Mouse (Mus musculus): ENCODE measurements around the gene Fam193a. TPM values are rescaled to one million over a fixed set of nuclear protein-coding genes. Genes with fewer than 3 reads are reported as not detected.

Gene Fam193a
- total and polyA plus RNA-seq, 2 experiments from 2014 or later: 9.6 to 36.9 TPM

DNA sequence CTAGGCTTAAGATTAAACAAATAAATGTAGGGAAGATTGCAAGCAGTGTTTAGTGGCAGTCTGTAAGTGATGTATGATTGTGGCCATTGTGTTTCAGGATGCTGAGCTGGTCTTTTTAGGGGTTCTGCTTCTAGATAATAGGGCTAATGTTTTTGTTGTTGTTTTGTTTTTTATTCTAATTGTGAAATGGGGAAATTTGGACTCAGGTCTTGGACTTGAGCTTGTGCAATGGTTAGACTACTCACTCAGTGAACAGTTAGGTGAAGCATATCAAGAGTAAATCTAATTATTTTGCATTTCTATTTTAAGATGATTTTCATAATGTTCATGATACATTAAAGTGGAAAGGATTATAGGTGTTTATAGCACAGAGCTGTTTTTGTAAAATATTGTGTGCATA lies 2.8 kb downstream of the Fam193a start:
- Histone ChIP-seq H3K27ac (no peak overlapping the region), H3K9me3 (ENCODE audit: low read length) (no peaks in the 10 kb centered on the region), H3K4me2 (ENCODE audit: low read depth, low read length) (no peak overlapping the region), H3K4me3 (ENCODE audit: low read length) (no peak overlapping the region), H3K27me3 (ENCODE audit: insufficient read depth, low read length) (no peaks in the 10 kb centered on the region), H3K4me1 (ENCODE audit: insufficient read depth, low read length) (peaks cover 4% of the 10 kb centered on the region; the same call in 1 of the 2 replicates), H3K36me3 (ENCODE audit: insufficient read depth, low read length) (no peaks in the 10 kb centered on the region), H3K9ac (replicated peaks; ENCODE audit: low read length) (no peak overlapping the region)
- TF ChIP-seq CTCF (IDR thresholded peaks at IDR 0.05; ENCODE audit: low read depth): no peak
- DNase-seq (ENCODE audit: low spot score) (no peak), ATAC-seq (no peak)

DNA sequence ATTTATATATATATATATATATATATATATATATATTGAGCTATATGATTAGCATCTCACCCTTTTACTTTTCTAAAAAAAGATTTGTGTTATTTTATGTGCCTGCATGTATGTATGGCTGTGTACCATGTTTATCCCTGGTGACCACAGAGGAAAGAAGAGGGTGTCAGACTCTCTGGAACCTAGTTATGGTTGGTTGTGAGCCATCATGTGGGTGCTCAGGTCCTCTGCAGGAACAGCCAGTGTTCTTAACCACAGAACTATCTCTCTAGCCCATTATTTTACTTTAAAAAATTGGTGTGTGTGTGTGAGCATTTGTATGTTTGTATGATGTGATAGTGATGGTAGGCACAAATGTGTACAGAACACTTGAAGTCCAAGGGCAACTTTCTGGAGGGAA lies 9.1 kb downstream of the Fam193a start:
- TF ChIP-seq CTCF (IDR thresholded peaks at IDR 0.05; ENCODE audit: low read depth): no peak

GRCm38 (mm10) chr5:34381700-34382099 lies 12.0 kb downstream of the Fam193a start:
- Histone ChIP-seq H3K9me3 (ENCODE audit: low read length) (no peaks in the 10 kb centered on the region), H3K36me3 (ENCODE audit: insufficient read depth, low read length) (no peaks in the 10 kb centered on the region), H3K27ac (no peak overlapping the region), H3K4me3 (ENCODE audit: low read length) (no peak overlapping the region), H3K4me2 (ENCODE audit: low read depth, low read length) (no peak overlapping the region), H3K9ac (replicated peaks; ENCODE audit: low read length) (no peak overlapping the region), H3K4me1 (ENCODE audit: insufficient read depth, low read length) (no peaks in the 10 kb centered on the region), H3K27me3 (ENCODE audit: insufficient read depth, low read length) (no peaks in the 10 kb centered on the region)
- WGBS: 92% methylated on average over 2 of the region's 2 CpGs
- TF ChIP-seq CTCF (IDR thresholded peaks at IDR 0.05; ENCODE audit: low read depth): no peak
- no peak for ATAC-seq
- no peak for DNase-seq (ENCODE audit: low spot score)

More for the DNA sequence above, 9.1 kb downstream of the Fam193a start:
- ATAC-seq (no peak), DNase-seq (ENCODE audit: low spot score) (no peak)
- H3K27me3 ChIP-seq (ENCODE audit: insufficient read depth, low read length): no peaks in the 10 kb centered on the region
- H3K9ac ChIP-seq (replicated peaks; ENCODE audit: low read length): no peak overlapping the region
- no peak overlapping the region for H3K4me3 ChIP-seq (ENCODE audit: low read length)
- H3K9me3 ChIP-seq (ENCODE audit: low read length): no peaks in the 10 kb centered on the region
- H3K4me2 ChIP-seq (ENCODE audit: low read depth, low read length): no peak overlapping the region
- H3K27ac ChIP-seq: no peak overlapping the region
- H3K4me1 ChIP-seq (ENCODE audit: insufficient read depth, low read length): no peaks in the 10 kb centered on the region
- no peaks in the 10 kb centered on the region for H3K36me3 ChIP-seq (ENCODE audit: insufficient read depth, low read length)

DNA sequence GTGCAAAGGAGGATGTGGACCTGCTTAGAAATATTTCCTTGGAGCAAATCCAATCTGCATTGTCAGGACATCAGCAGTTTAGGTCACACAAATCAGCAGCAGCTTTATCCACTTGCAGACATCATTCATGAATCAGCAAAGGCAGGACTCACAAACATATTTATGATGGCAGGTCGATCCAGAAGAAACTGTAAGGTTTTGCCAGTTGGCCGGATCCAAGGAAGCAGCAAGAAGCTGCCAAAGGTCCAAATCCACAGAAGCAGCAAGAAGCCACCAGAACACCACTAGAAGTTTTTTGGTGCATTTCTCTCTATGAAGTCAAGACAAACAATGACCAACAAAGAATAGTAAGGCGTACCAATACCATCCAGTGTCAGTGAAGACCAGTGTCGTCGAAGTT lies 15.9 kb downstream of the Fam193a start:
- Histone ChIP-seq H3K4me3 (ENCODE audit: low read length) (no peak overlapping the region), H3K27me3 (ENCODE audit: insufficient read depth, low read length) (no peaks in the 10 kb centered on the region), H3K36me3 (ENCODE audit: insufficient read depth, low read length) (no peaks in the 10 kb centered on the region), H3K9ac (replicated peaks; ENCODE audit: low read length) (no peak overlapping the region), H3K4me2 (ENCODE audit: low read depth, low read length) (no peak overlapping the region), H3K27ac (no peak overlapping the region), H3K9me3 (ENCODE audit: low read length) (no peaks in the 10 kb centered on the region), H3K4me1 (ENCODE audit: insufficient read depth, low read length) (no peaks in the 10 kb centered on the region)
- WGBS: 93% methylated on average over 5 of the region's 5 CpGs
- ATAC-seq: no peak
- no peak for DNase-seq (ENCODE audit: low spot score)
- TF ChIP-seq CTCF (IDR thresholded peaks at IDR 0.05; ENCODE audit: low read depth): no peak

DNA sequence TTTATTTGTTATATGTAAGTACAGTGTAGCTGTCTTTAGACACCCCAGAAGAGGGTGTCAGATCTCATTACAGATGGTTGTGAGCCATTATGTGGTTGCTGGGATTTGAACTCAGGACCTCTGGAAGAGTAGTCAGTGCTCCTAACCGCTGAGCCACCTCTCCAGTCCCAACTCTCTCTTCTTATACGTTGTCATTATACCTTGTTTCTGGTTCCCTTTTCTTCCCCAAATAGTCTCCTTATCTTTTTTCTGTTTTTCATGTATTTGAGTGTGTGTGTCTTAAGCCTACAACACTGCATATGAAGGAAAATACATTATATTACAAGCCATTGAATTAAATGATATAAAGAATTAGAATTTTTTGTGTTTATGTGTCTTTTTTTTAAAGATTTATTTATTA lies 17.0 kb downstream of the Fam193a start:
- no peak for TF ChIP-seq CTCF (IDR thresholded peaks at IDR 0.05; ENCODE audit: low read depth)
- Histone ChIP-seq H3K27ac (no peak overlapping the region), H3K36me3 (ENCODE audit: insufficient read depth, low read length) (no peaks in the 10 kb centered on the region), H3K9ac (replicated peaks; ENCODE audit: low read length) (no peak overlapping the region), H3K4me1 (ENCODE audit: insufficient read depth, low read length) (no peaks in the 10 kb centered on the region), H3K4me2 (ENCODE audit: low read depth, low read length) (no peak overlapping the region), H3K27me3 (ENCODE audit: insufficient read depth, low read length) (no peaks in the 10 kb centered on the region), H3K9me3 (ENCODE audit: low read length) (no peaks in the 10 kb centered on the region), H3K4me3 (ENCODE audit: low read length) (no peak overlapping the region)
- no peak for DNase-seq (ENCODE audit: low spot score)
- 98% methylated on average over 2 of the region's 2 CpGs for WGBS
- no peak for ATAC-seq

DNA sequence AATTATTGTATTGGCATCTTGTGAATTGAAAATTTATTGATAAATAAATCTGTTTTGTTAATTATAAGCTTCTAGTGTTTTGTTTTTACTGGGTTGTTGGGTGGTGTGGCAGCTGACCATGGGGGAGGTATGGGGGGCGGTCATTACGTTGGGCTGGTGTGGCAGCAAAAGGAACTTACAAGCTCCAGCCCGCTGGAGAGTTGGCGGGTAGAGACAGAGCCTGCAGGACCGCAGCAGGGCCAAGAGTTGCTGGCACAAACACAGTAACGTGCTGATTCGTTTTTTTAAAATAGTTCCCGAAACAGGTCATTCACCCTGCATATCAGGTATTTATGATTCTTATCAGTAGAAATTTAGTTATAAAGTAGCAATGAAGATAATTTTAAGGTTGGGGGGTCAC lies 23.5 kb downstream of the Fam193a start:
- TF ChIP-seq CTCF (IDR thresholded peaks at IDR 0.05; ENCODE audit: low read depth): no peak
- WGBS: 92% methylated on average over 8 of the region's 8 CpGs
- DNase-seq (ENCODE audit: low spot score) (no peak), ATAC-seq (no peak)
- Histone ChIP-seq H3K9ac (replicated peaks; ENCODE audit: low read length) (no peak overlapping the region), H3K9me3 (ENCODE audit: low read length) (no peaks in the 10 kb centered on the region), H3K36me3 (ENCODE audit: insufficient read depth, low read length) (no peaks in the 10 kb centered on the region), H3K4me3 (ENCODE audit: low read length) (no peak overlapping the region), H3K4me1 (ENCODE audit: insufficient read depth, low read length) (no peaks in the 10 kb centered on the region), H3K27ac (no peak overlapping the region), H3K27me3 (ENCODE audit: insufficient read depth, low read length) (no peaks in the 10 kb centered on the region), H3K4me2 (ENCODE audit: low read depth, low read length) (no peak overlapping the region)

GRCm38 (mm10) chr5:34395347-34395746 lies 25.6 kb downstream of the Fam193a start:
- Histone ChIP-seq H3K9ac (replicated peaks; ENCODE audit: low read length) (no peak overlapping the region), H3K4me1 (ENCODE audit: insufficient read depth, low read length) (no peaks in the 10 kb centered on the region), H3K27ac (no peak overlapping the region), H3K27me3 (ENCODE audit: insufficient read depth, low read length) (no peaks in the 10 kb centered on the region), H3K4me3 (ENCODE audit: low read length) (no peak overlapping the region), H3K4me2 (ENCODE audit: low read depth, low read length) (no peak overlapping the region), H3K36me3 (ENCODE audit: insufficient read depth, low read length) (no peaks in the 10 kb centered on the region), H3K9me3 (ENCODE audit: low read length) (no peaks in the 10 kb centered on the region)
- TF ChIP-seq CTCF (IDR thresholded peaks at IDR 0.05; ENCODE audit: low read depth): no peak
- WGBS: 96% methylated on average over 1 of the region's 1 CpGs
- no peak for ATAC-seq
- no peak for DNase-seq (ENCODE audit: low spot score)
